Mouse (Mus musculus) CH12.LX (cell line): ENCODE results near the gene Reck.

Experiments
- CHD1 ChIP-seq: IDR thresholded peaks from 2 replicates; pipeline ENCODE4 v1.6.1; 2012; ENCODE audit warnings: low read depth, low read length, improper control_type of control experiment, inconsistent platforms
- CTCF ChIP-seq, 2 experiments: IDR thresholded peaks in 1 of 2; conservative IDR thresholded peaks in 1 of 2; 2 replicates each; pipeline ENCODE4 v1.5.1; 2011 to 2012; ENCODE audit warnings: low read depth in 2 of 2, low read length in 2 of 2, improper control_type of control experiment in 1 of 2, inconsistent platforms in 1 of 2, mild to moderate bottlenecking in 1 of 2, moderate library complexity in 1 of 2
- E2F4 ChIP-seq: IDR thresholded peaks from 2 replicates; pipeline ENCODE4 v1.6.1; 2011; ENCODE audit warnings: low read depth, low read length, improper control_type of control experiment; ENCODE audit not compliant: insufficient replicate concordance
- EP300 ChIP-seq: IDR thresholded peaks from 2 replicates; pipeline ENCODE4 v1.6.1; 2011; ENCODE audit warnings: low read length, improper control_type of control experiment
- GABPA ChIP-seq: IDR thresholded peaks from 2 replicates; pipeline ENCODE4 v1.6.1; 2012; ENCODE audit warnings: low read depth, low read length, improper control_type of control experiment, inconsistent platforms; ENCODE audit not compliant: insufficient replicate concordance
- KAT2A ChIP-seq: IDR thresholded peaks from 2 replicates; pipeline ENCODE4 v1.6.1; 2012; ENCODE audit warnings: low read length, improper control_type of control experiment, inconsistent platforms; ENCODE audit not compliant: insufficient replicate concordance
- MAX ChIP-seq: IDR thresholded peaks from 2 replicates; pipeline ENCODE4 v1.6.1; 2011; ENCODE audit warnings: low read length, improper control_type of control experiment
- NELFE ChIP-seq: IDR thresholded peaks from 2 replicates; pipeline ENCODE4 v1.6.1; 2011; ENCODE audit warnings: low read depth, low read length, improper control_type of control experiment
- POLR2A ChIP-seq: IDR thresholded peaks from 2 replicates; pipeline ENCODE4 v1.6.1; 2011; ENCODE audit warnings: low read depth, mild to moderate bottlenecking, improper control_type of control experiment, low read length
- SMC3 ChIP-seq: IDR thresholded peaks from 2 replicates; pipeline ENCODE4 v1.6.1; 2011; ENCODE audit warnings: low read depth, low read length, improper control_type of control experiment
- TBP ChIP-seq: conservative IDR thresholded peaks from 2 replicates; pipeline ENCODE4 v1.6.1; 2011; ENCODE audit warnings: low read depth, low read length, improper control_type of control experiment
- ZMIZ1 ChIP-seq: IDR thresholded peaks from 2 replicates; pipeline ENCODE4 v1.6.1; 2012; ENCODE audit warnings: low read depth, mild to moderate bottlenecking, inconsistent platforms, low read length, improper control_type of control experiment

GRCm38 (mm10) chr4:43891247-43891646 lies 15.9 kb downstream of the Reck start:
- TF ChIP-seq E2F4: no peak
- no peak for TF ChIP-seq SMC3
- no peak for TF ChIP-seq CTCF (conservative IDR thresholded peaks at IDR 0.05 in 1 of 2, IDR thresholded peaks at IDR 0.05 in 1 of 2; ENCODE audit: low read depth in 2 of 2, low read length in 2 of 2)
- no peak for TF ChIP-seq TBP
- no peak for TF ChIP-seq ZMIZ1
- TF ChIP-seq POLR2A: no peak
- TF ChIP-seq NELFE: no peak
- no peak for TF ChIP-seq MAX
- TF ChIP-seq GABPA: no peak
- TF ChIP-seq KAT2A: no peak
- no peak for TF ChIP-seq EP300
- no peak for TF ChIP-seq CHD1
